Mouse (Mus musculus) embryonic fibroblast, embryonic 13.5 days (primary cell): ENCODE data around the gene Oaz3.

Experiments used
- CTCF ChIP-seq: IDR thresholded peaks from 2 replicates; pipeline ENCODE4 v1.5.1; 2011; ENCODE audit warnings: mild to moderate bottlenecking, control low read depth, low read length, moderate library complexity, borderline replicate concordance; ENCODE audit not compliant: insufficient read depth
- POLR2A ChIP-seq: IDR thresholded peaks from 2 replicates; pipeline ENCODE4 v1.6.1; 2011; ENCODE audit warnings: low read depth, mild to moderate bottlenecking, control low read depth, low read length, moderate library complexity

DNA sequence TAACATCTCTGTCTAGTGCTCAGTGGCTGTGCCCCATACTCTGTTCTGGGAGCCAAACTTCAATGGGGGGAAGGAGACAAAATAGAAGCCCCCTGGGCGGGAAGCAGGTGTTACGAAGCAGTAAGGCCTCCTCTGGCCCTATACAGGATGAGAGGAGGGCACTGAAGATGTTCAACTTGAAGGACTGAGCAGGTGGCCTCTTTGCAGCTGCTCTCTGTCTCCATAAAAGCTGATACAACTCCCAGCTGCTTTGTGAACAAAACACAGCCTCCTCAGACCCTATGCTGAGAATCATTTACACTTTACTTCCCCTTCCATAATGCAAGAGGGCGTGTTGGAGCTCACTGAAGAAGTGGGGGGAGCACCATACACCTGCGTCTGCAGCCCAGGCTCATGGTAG is 57.0 kb downstream of the Oaz3 start:
- TF ChIP-seq CTCF = no peak
- TF ChIP-seq POLR2A = no peak
